Mouse (Mus musculus) myocyte (in vitro differentiated cells): ENCODE measurements around the gene Farsb.

Experiments used
- CEBPB ChIP-seq: IDR thresholded peaks from 2 replicates; pipeline ENCODE4 v1.6.1; 2011; ENCODE audit warnings: mild to moderate bottlenecking, moderate library complexity; ENCODE audit not compliant: poor library complexity, insufficient read depth, severe bottlenecking
- MAX ChIP-seq: IDR thresholded peaks from one replicate; pipeline ENCODE4 v1.6.1; 2011; ENCODE audit warnings: low read depth, mild to moderate bottlenecking, control low read depth
- POLR2A ChIP-seq: IDR thresholded peaks from one replicate; pipeline ENCODE4 v1.6.1; 2011; ENCODE audit warnings: low read depth, mild to moderate bottlenecking, control low read depth, moderate library complexity; ENCODE audit not compliant: insufficient read length
- USF1 ChIP-seq: IDR thresholded peaks from one replicate; pipeline ENCODE4 v1.6.1; 2011; ENCODE audit warnings: low read depth, mild to moderate bottlenecking, control low read depth, moderate library complexity

- TF ChIP-seq POLR2A: no peak
- TF ChIP-seq USF1: no peak
- TF ChIP-seq MAX: no peak
- TF ChIP-seq CEBPB: no peak
Observed at GRCm38 (mm10) chr1:78409396-78409795, 79.3 kb downstream of the Farsb start.
